Comparison of ENCODE assay signal across 10 mouse cellular contexts in the genomic region with DNA sequence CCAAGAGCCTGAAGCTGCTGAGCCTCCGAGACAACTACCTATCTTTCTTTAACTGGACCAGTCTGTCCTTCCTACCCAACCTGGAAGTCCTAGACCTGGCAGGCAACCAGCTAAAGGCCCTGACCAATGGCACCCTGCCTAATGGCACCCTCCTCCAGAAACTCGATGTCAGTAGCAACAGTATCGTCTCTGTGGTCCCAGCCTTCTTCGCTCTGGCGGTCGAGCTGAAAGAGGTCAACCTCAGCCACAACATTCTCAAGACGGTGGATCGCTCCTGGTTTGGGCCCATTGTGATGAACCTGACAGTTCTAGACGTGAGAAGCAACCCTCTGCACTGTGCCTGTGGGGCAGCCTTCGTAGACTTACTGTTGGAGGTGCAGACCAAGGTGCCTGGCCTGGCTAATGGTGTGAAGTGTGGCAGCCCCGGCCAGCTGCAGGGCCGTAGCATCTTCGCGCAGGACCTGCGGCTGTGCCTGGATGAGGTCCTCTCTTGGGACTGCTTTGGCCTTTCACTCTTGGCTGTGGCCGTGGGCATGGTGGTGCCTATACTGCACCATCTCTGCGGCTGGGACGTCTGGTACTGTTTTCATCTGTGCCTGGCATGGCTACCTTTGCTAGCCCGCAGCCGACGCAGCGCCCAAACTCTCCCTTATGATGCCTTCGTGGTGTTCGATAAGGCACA. TPM values are rescaled to one million over a fixed set of nuclear protein-coding genes. Genes with fewer than 3 reads are reported as not detected.
DNase-seq lines count a peak whose midpoint lies in the region; ATAC-seq and TF ChIP-seq lines count a peak whose summit lies in the region.
"Had no signal": no experiment of that assay in that cellular context is flagged by ENCODE, and none has a peak within 500 bp of the region (broad histone marks: within the 10 kb centered on the region; RNA-seq: fewer than 3 reads in every experiment).

No protein-coding gene starts in this region.

- H3K27ac ChIP-seq in heart, embryonic 13.5 days (replicated peaks), result no peak overlapping the region
- peak overlapping the region; percentile 79 for H3K27ac ChIP-seq in hindbrain, embryonic 10.5 days
- no peak overlapping the region for H3K27ac ChIP-seq in liver, postnatal 0 days (ENCODE audit: low read depth)

- no peak for ATAC-seq in heart, embryonic 13.5 days (ENCODE audit: extremely low read depth, insufficient number of reproducible peaks, low FRiP score, low TSS enrichment)
- ATAC-seq in liver, postnatal 0 days, result no peak
- ATAC-seq: inflammation-experienced regulatory T-cells, adult 6 months had no signal

- H3K9me3 ChIP-seq in heart, embryonic 13.5 days, result no peaks in the 10 kb centered on the region
- no peaks in the 10 kb centered on the region for H3K9me3 ChIP-seq in hindbrain, embryonic 10.5 days
- H3K9me3 ChIP-seq in liver, postnatal 0 days (ENCODE audit: low read length), result no peaks in the 10 kb centered on the region

- 55% methylated on average over 24 of the region's 24 CpGs for WGBS in heart, embryonic 13.5 days
- WGBS in hindbrain, embryonic 10.5 days, result 62% methylated on average over 24 of the region's 24 CpGs
- 56% methylated on average over 24 of the region's 24 CpGs for WGBS in liver, postnatal 0 days (ENCODE audit: insufficient replicate concordance)

- peaks cover 22% of the 10 kb centered on the region for H3K4me1 ChIP-seq in heart, embryonic 13.5 days
- H3K4me1 ChIP-seq in hindbrain, embryonic 10.5 days (replicated peaks), result peaks cover 19% of the 10 kb centered on the region
- H3K4me1 ChIP-seq in liver, postnatal 0 days (ENCODE audit: insufficient read depth), result peaks cover 11% of the 10 kb centered on the region

- peak overlapping the region; percentile 51 for H3K4me3 ChIP-seq in heart, embryonic 13.5 days
- peak overlapping the region; percentile 53 for H3K4me3 ChIP-seq in hindbrain, embryonic 10.5 days
- peak overlapping the region; percentile 35 for H3K4me3 ChIP-seq in liver, postnatal 0 days (ENCODE audit: low read depth, low read length)

- no peaks in the 10 kb centered on the region for H3K36me3 ChIP-seq in heart, embryonic 13.5 days
- no peaks in the 10 kb centered on the region for H3K36me3 ChIP-seq in hindbrain, embryonic 10.5 days
- no peaks in the 10 kb centered on the region for H3K36me3 ChIP-seq in liver, postnatal 0 days (replicated peaks; ENCODE audit: insufficient read depth, low read length)

- H3K9ac ChIP-seq in heart, embryonic 13.5 days, result peak overlapping the region; percentile 72
- H3K9ac ChIP-seq in liver, postnatal 0 days (replicated peaks), result no peak overlapping the region; the same call in 1 of the 2 replicates

- peaks cover 30% of the 10 kb centered on the region for H3K27me3 ChIP-seq in heart, embryonic 13.5 days (replicated peaks)
- peaks cover 38% of the 10 kb centered on the region for H3K27me3 ChIP-seq in hindbrain, embryonic 10.5 days (ENCODE audit: insufficient read depth, poor library complexity, severe bottlenecking)
- peaks cover 4% of the 10 kb centered on the region; the same call in 1 of the 2 replicates for H3K27me3 ChIP-seq in liver, postnatal 0 days (ENCODE audit: insufficient read depth, low read length)
- H3K27me3 ChIP-seq: CH12.LX had no signal

- DNase-seq in heart, adult 8-10 months (ENCODE audit: low spot score), result no peak
- DNase-seq in ZHBTc4 (ENCODE audit: low read depth, low spot score), result peak; percentile 37
- DNase-seq in hindbrain, embryonic 10.5 days (ENCODE audit: low spot score), result no peak
- no peak for DNase-seq in liver, postnatal 0 days
- DNase-seq in layer of hippocampus, postnatal 14 days (ENCODE audit: low spot score in 2 of 2), result no peak
- DNase-seq in frontal cortex, adult 2 months (ENCODE audit: extremely low spot score in 1 of 2, low spot score in 1 of 2), result no peak
- DNase-seq in cerebellum, postnatal 36 days, result no peak

- no peak for TF ChIP-seq EP300 in liver, postnatal 0 days (IDR thresholded peaks at IDR 0.05; ENCODE audit: low read depth)

- H3K4me2 ChIP-seq in heart, embryonic 13.5 days, result peak overlapping the region; percentile 80
- H3K4me2 ChIP-seq in liver, postnatal 0 days (ENCODE audit: low read depth, low read length), result peak overlapping the region; percentile 67

- TF ChIP-seq CTCF in liver, postnatal 0 days (IDR thresholded peaks at IDR 0.05; ENCODE audit: low read depth), result no peak

RNA-seq across cellular contexts. Expression of a gene that starts 3.2 kb away (rescaled TPM):
- polyA plus RNA-seq in heart, embryonic 13.5 days (2015; fragmentation: Nextera tagmentation; extraction: Ambion mirVana), result not detected in 2 replicates
- under 1 TPM; 0.33 to 0.57 (median 0.42) TPM for total RNA-seq in heart, adult 8-10 months (2022)
- polyA plus RNA-seq in hindbrain, embryonic 10.5 days (2016; fragmentation: Nextera tagmentation; extraction: Ambion mirVana), result not detected in 2 replicates
- polyA plus RNA-seq in liver, postnatal 0 days (2015; fragmentation: Nextera tagmentation; extraction: Ambion mirVana), result 0.07 and 0.16 TPM in 2 replicates
- total RNA-seq in layer of hippocampus, postnatal 14 days (2021), result 1 to 10 TPM; 1.2 to 1.6 TPM
- polyA plus RNA-seq in frontal cortex, adult 2 months (2012; rRNA removed), result 0.67 and 1.2 TPM in 2 replicates

RNA-seq across cellular contexts. Expression of a gene that starts 22.7 kb away (rescaled TPM):
- 43.3 and 46.9 TPM in 2 replicates for polyA plus RNA-seq in heart, embryonic 13.5 days (2015; fragmentation: Nextera tagmentation; extraction: Ambion mirVana)
- total RNA-seq in heart, adult 8-10 months (2022), result 100 to 1,000 TPM; 188 to 245 (median 236) TPM
- 65.9 and 71.3 TPM in 2 replicates for polyA plus RNA-seq in hindbrain, embryonic 10.5 days (2016; fragmentation: Nextera tagmentation; extraction: Ambion mirVana)
- polyA plus RNA-seq in liver, postnatal 0 days (2015; fragmentation: Nextera tagmentation; extraction: Ambion mirVana), result 22.4 and 23.0 TPM in 2 replicates
- 10 to 100 TPM; 49.2 to 49.7 TPM for total RNA-seq in layer of hippocampus, postnatal 14 days (2021)
- polyA plus RNA-seq in frontal cortex, adult 2 months (2012; rRNA removed), result 65.8 and 66.8 TPM in 2 replicates

RNA-seq across cellular contexts. Expression of a gene that starts 22.8 kb away (rescaled TPM):
- polyA plus RNA-seq in heart, embryonic 13.5 days (2015; fragmentation: Nextera tagmentation; extraction: Ambion mirVana), result 131 and 145 TPM in 2 replicates
- total RNA-seq in heart, adult 8-10 months (2022), result 100 to 1,000 TPM; 335 to 477 (median 407) TPM
- polyA plus RNA-seq in hindbrain, embryonic 10.5 days (2016; fragmentation: Nextera tagmentation; extraction: Ambion mirVana), result 60.4 and 78.6 TPM in 2 replicates
- polyA plus RNA-seq in liver, postnatal 0 days (2015; fragmentation: Nextera tagmentation; extraction: Ambion mirVana), result 131 and 146 TPM in 2 replicates
- 100 to 1,000 TPM; 153 to 174 TPM for total RNA-seq in layer of hippocampus, postnatal 14 days (2021)
- 122 and 129 TPM in 2 replicates for polyA plus RNA-seq in frontal cortex, adult 2 months (2012; rRNA removed)

RNA-seq across cellular contexts. Expression of a gene that starts 26.1 kb away (rescaled TPM):
- polyA plus RNA-seq in heart, embryonic 13.5 days (2015; fragmentation: Nextera tagmentation; extraction: Ambion mirVana), result 26.7 and 29.0 TPM in 2 replicates
- total RNA-seq in heart, adult 8-10 months (2022), result 10 to 100 TPM in 3 of 4 experiments, 1 to 10 TPM in 1; 9.4 to 12.8 (median 12.3) TPM
- 47.3 and 48.6 TPM in 2 replicates for polyA plus RNA-seq in hindbrain, embryonic 10.5 days (2016; fragmentation: Nextera tagmentation; extraction: Ambion mirVana)
- 11.0 and 11.1 TPM in 2 replicates for polyA plus RNA-seq in liver, postnatal 0 days (2015; fragmentation: Nextera tagmentation; extraction: Ambion mirVana)
- 10 to 100 TPM; 15.4 to 15.8 TPM for total RNA-seq in layer of hippocampus, postnatal 14 days (2021)
- polyA plus RNA-seq in frontal cortex, adult 2 months (2012; rRNA removed), result 32.0 and 35.1 TPM in 2 replicates

RNA-seq across cellular contexts. Expression of a gene that starts 54.9 kb away (rescaled TPM):
- 16.0 and 18.1 TPM in 2 replicates for polyA plus RNA-seq in heart, embryonic 13.5 days (2015; fragmentation: Nextera tagmentation; extraction: Ambion mirVana)
- 10 to 100 TPM; 29.6 to 38.5 (median 34.0) TPM for total RNA-seq in heart, adult 8-10 months (2022)
- polyA plus RNA-seq in hindbrain, embryonic 10.5 days (2016; fragmentation: Nextera tagmentation; extraction: Ambion mirVana), result 25.8 and 29.9 TPM in 2 replicates
- 5.3 and 5.7 TPM in 2 replicates for polyA plus RNA-seq in liver, postnatal 0 days (2015; fragmentation: Nextera tagmentation; extraction: Ambion mirVana)
- 100 to 1,000 TPM; 138 to 146 TPM for total RNA-seq in layer of hippocampus, postnatal 14 days (2021)
- polyA plus RNA-seq in frontal cortex, adult 2 months (2012; rRNA removed), result 99.9 and 107 TPM in 2 replicates
